Mouse (Mus musculus) forebrain, embryonic 13.5 days (tissue): ENCODE measurements at regions not wholly inside any gene's neighbourhood (a gene's known extent, or its start where the extent isn't known, plus 50 kb on each side); places are given as distances from the start of the nearest gene placed in this dataset.

ENCODE experiments used
- ATAC-seq: fragments of 200-750 bp; cut with Nextera tagmentation; 2 replicates; pipeline ENCODE4 v1.8.0; 2017
- H3K27ac ChIP-seq: fragments of 300-500 bp; sonication (generic); 2 replicates; pipeline ENCODE4 v1.5.1; 2015; ENCODE audit warnings: inconsistent platforms, mild to moderate bottlenecking, moderate library complexity
- H3K27me3 ChIP-seq: fragments of 300-500 bp; sonication (generic); 2 replicates; pipeline ENCODE4 v1.6.1; 2015; ENCODE audit warnings: mild to moderate bottlenecking, inconsistent platforms
- H3K36me3 ChIP-seq: fragments of 300-500 bp; sonication (generic); 2 replicates; pipeline ENCODE4 v1.6.1; 2015; ENCODE audit warnings: mild to moderate bottlenecking, inconsistent platforms; ENCODE audit not compliant: poor library complexity, severe bottlenecking
- H3K4me1 ChIP-seq: fragments of 300-500 bp; sonication (generic); 2 replicates; pipeline ENCODE4 v1.6.1; 2015; ENCODE audit warnings: inconsistent platforms
- H3K4me2 ChIP-seq: fragments of 300-500 bp; sonication (generic); 2 replicates; pipeline ENCODE4 v1.6.1; 2015; ENCODE audit warnings: inconsistent platforms, mild to moderate bottlenecking, moderate library complexity
- H3K4me3 ChIP-seq: fragments of 300-500 bp; sonication (generic); 2 replicates; pipeline ENCODE4 v1.5.1; 2015; ENCODE audit warnings: mild to moderate bottlenecking, inconsistent platforms
- H3K9ac ChIP-seq: fragments of 300-500 bp; sonication (generic); 2 replicates; pipeline ENCODE4 v1.6.1; 2015; ENCODE audit warnings: mild to moderate bottlenecking, inconsistent platforms
- H3K9me3 ChIP-seq: fragments of 300-500 bp; sonication (generic); replicated peaks from 2 replicates; pipeline ENCODE4 v1.6.1; 2016; ENCODE audit warnings: inconsistent platforms
- WGBS: fragments of 180-500 bp; shearing (Covaris S2); methylation state at CpG from one replicate; pipeline ENCODE4 v1.1.7; 2015; 5-methylcytosine and 5-hydroxymethylcytosine counted together

GRCm38 (mm10) chr19:18101423-18102341 is 264.2 kb upstream of the Pcsk5 start:
- WGBS = 12% methylated on average over 4 of the region's 4 CpGs
- no peaks in the 10 kb centered on the region for H3K9me3 ChIP-seq
- no peaks in the 10 kb centered on the region for H3K36me3 ChIP-seq
- 0 out of 2 replicates have a peak, but pooled peaks cover 5% of the 10 kb centered on the region for H3K4me1 ChIP-seq
- H3K27ac ChIP-seq = no peak overlapping the region
- H3K27me3 ChIP-seq = no peaks in the 10 kb centered on the region
- H3K4me3 ChIP-seq = no peak overlapping the region
- H3K9ac ChIP-seq = no peak overlapping the region
- peak; percentile 10; the same call in 1 of the 2 replicates for ATAC-seq
- H3K4me2 ChIP-seq = no peak overlapping the region

GRCm38 (mm10) chr19:18083312-18083711 is 245.9 kb upstream of the Pcsk5 start:
- no peaks in the 10 kb centered on the region for H3K9me3 ChIP-seq
- ATAC-seq = no peak
- H3K4me3 ChIP-seq = no peak overlapping the region
- H3K9ac ChIP-seq = no peak overlapping the region
- no peaks in the 10 kb centered on the region for H3K36me3 ChIP-seq
- H3K27me3 ChIP-seq = no peaks in the 10 kb centered on the region
- no peak overlapping the region for H3K4me2 ChIP-seq
- no peak overlapping the region for H3K27ac ChIP-seq
- 78% methylated on average over 6 of the region's 6 CpGs for WGBS
- H3K4me1 ChIP-seq = no peaks in the 10 kb centered on the region

- 75% methylated on average over 5 of the region's 5 CpGs for WGBS
Observed at GRCm38 (mm10) chr19:18068919-18069318, 231.5 kb upstream of the Pcsk5 start.

GRCm38 (mm10) chr19:18067855-18068494 is 230.5 kb upstream of the Pcsk5 start:
- H3K4me3 ChIP-seq = no peak overlapping the region
- H3K27ac ChIP-seq = no peak overlapping the region
- no peak for ATAC-seq
- no peak overlapping the region for H3K9ac ChIP-seq
- no peaks in the 10 kb centered on the region for H3K4me1 ChIP-seq
- 88% methylated on average over 8 of the region's 8 CpGs for WGBS
- no peaks in the 10 kb centered on the region for H3K9me3 ChIP-seq
- H3K4me2 ChIP-seq = no peak overlapping the region
- H3K27me3 ChIP-seq = no peaks in the 10 kb centered on the region
- H3K36me3 ChIP-seq = no peaks in the 10 kb centered on the region

More at GRCm38 (mm10) chr19:18068919-18069318, 231.5 kb upstream of the Pcsk5 start:
- no peak overlapping the region for H3K4me2 ChIP-seq
- no peaks in the 10 kb centered on the region for H3K9me3 ChIP-seq
- H3K9ac ChIP-seq = no peak overlapping the region
- no peak for ATAC-seq
- no peaks in the 10 kb centered on the region for H3K36me3 ChIP-seq
- no peak overlapping the region for H3K27ac ChIP-seq
- no peaks in the 10 kb centered on the region for H3K27me3 ChIP-seq
- H3K4me3 ChIP-seq = no peak overlapping the region
- H3K4me1 ChIP-seq = no peaks in the 10 kb centered on the region

- Histone ChIP-seq H3K9ac (no peak overlapping the region), H3K4me1 (no peaks in the 10 kb centered on the region), H3K27ac (no peak overlapping the region), H3K9me3 (no peaks in the 10 kb centered on the region), H3K4me3 (no peak overlapping the region), H3K27me3 (no peaks in the 10 kb centered on the region), H3K36me3 (no peaks in the 10 kb centered on the region), H3K4me2 (no peak overlapping the region)
- WGBS = 66% methylated on average over 7 of the region's 7 CpGs
- no peak for ATAC-seq
Observed at GRCm38 (mm10) chr19:18057256-18057890, 219.9 kb upstream of the Pcsk5 start.

- Histone ChIP-seq H3K36me3 (no peaks in the 10 kb centered on the region), H3K27ac (no peak overlapping the region), H3K9ac (no peak overlapping the region), H3K9me3 (no peaks in the 10 kb centered on the region), H3K4me3 (no peak overlapping the region), H3K27me3 (no peaks in the 10 kb centered on the region), H3K4me1 (no peaks in the 10 kb centered on the region), H3K4me2 (no peak overlapping the region)
- 55% methylated on average over 21 of the region's 21 CpGs for WGBS
- ATAC-seq = no peak
Observed at GRCm38 (mm10) chr19:18056414-18057254, 219.2 kb upstream of the Pcsk5 start.

- ATAC-seq = no peak
- Histone ChIP-seq H3K27ac (no peak overlapping the region), H3K9ac (no peak overlapping the region), H3K4me3 (no peak overlapping the region), H3K27me3 (no peaks in the 10 kb centered on the region), H3K4me1 (no peaks in the 10 kb centered on the region), H3K4me2 (no peak overlapping the region), H3K9me3 (no peaks in the 10 kb centered on the region), H3K36me3 (no peaks in the 10 kb centered on the region)
- 79% methylated on average over 2 of the region's 2 CpGs for WGBS
Observed at GRCm38 (mm10) chr19:18050353-18050752, 212.9 kb upstream of the Pcsk5 start.

- no peak for ATAC-seq
- Histone ChIP-seq H3K36me3 (no peaks in the 10 kb centered on the region), H3K4me3 (no peak overlapping the region), H3K27me3 (no peaks in the 10 kb centered on the region), H3K4me2 (no peak overlapping the region), H3K9me3 (no peaks in the 10 kb centered on the region), H3K27ac (no peak overlapping the region), H3K4me1 (no peaks in the 10 kb centered on the region), H3K9ac (no peak overlapping the region)
- 97% methylated on average over 1 of the region's 1 CpGs for WGBS
Observed at GRCm38 (mm10) chr19:18034225-18034624, 196.8 kb upstream of the Pcsk5 start.

- H3K27me3 ChIP-seq = no peaks in the 10 kb centered on the region
- no peak for ATAC-seq
- H3K36me3 ChIP-seq = no peaks in the 10 kb centered on the region
- H3K4me1 ChIP-seq = no peaks in the 10 kb centered on the region
- H3K9me3 ChIP-seq = no peaks in the 10 kb centered on the region
- H3K9ac ChIP-seq = no peak overlapping the region
- 80% methylated on average over 5 of the region's 5 CpGs for WGBS
- no peak overlapping the region for H3K4me2 ChIP-seq
- H3K4me3 ChIP-seq = no peak overlapping the region
- no peak overlapping the region for H3K27ac ChIP-seq
Observed at GRCm38 (mm10) chr19:18033599-18033998, 196.2 kb upstream of the Pcsk5 start.

GRCm38 (mm10) chr19:18025877-18026276 is 188.4 kb upstream of the Pcsk5 start:
- Histone ChIP-seq H3K27ac (no peak overlapping the region), H3K4me3 (no peak overlapping the region), H3K4me2 (no peak overlapping the region), H3K4me1 (no peaks in the 10 kb centered on the region), H3K9ac (no peak overlapping the region), H3K9me3 (no peaks in the 10 kb centered on the region), H3K36me3 (no peaks in the 10 kb centered on the region), H3K27me3 (no peaks in the 10 kb centered on the region)
- 93% methylated on average over 4 of the region's 4 CpGs for WGBS
- no peak for ATAC-seq

- WGBS = 77% methylated on average over 2 of the region's 2 CpGs
- Histone ChIP-seq H3K27me3 (no peaks in the 10 kb centered on the region), H3K27ac (no peak overlapping the region), H3K9me3 (no peaks in the 10 kb centered on the region), H3K36me3 (no peaks in the 10 kb centered on the region), H3K4me3 (no peak overlapping the region), H3K4me1 (no peaks in the 10 kb centered on the region), H3K9ac (no peak overlapping the region), H3K4me2 (no peak overlapping the region)
- no peak for ATAC-seq
Observed at GRCm38 (mm10) chr19:18020351-18020750, 182.9 kb upstream of the Pcsk5 start.
